Mouse (Mus musculus) erythroblast, embryonic 14.5 days (primary cell): Measurements from ENCODE around the gene Rpl19.

Experiments
- GATA1 ChIP-seq: IDR thresholded peaks from 2 replicates; pipeline ENCODE4 v1.6.1; 2012; ENCODE audit warnings: low read length, inconsistent platforms, mixed read lengths
- TAL1 ChIP-seq: IDR thresholded peaks from 3 replicates; pipeline ENCODE4 v1.6.1; 2012; ENCODE audit warnings: low read length, inconsistent platforms, mixed read lengths

DNA sequence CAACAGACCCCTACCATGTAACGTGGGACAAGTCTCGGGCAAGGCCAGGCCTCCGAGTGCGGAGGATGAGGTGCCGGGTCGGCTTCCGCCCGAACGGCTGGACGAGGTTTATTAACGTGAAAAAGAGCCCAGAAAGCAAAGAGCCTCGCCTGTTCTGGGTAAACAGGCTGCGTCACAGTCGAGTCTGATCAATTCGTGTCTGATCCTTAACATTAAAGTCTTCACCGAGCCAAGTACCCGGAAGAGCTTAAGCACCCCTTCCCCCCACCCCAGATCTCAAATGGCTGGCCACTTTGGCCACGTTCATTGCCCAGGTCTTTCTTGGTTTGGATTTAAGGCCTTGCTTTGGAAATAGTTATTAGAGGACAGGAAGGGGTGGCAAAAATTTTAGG, 783 bp downstream of the Rpl19 start:
- TF ChIP-seq GATA1 (no peak), TAL1 (no peak)
